Mouse (Mus musculus): ENCODE measurements around the gene Pabpc1l. TPM values are rescaled to one million over a fixed set of nuclear protein-coding genes. Genes with fewer than 3 reads are reported as not detected.
"Not testable (repeated sequence)": the region's sequence is repeated elsewhere in the genome, so short reads cannot be mapped to it uniquely, and the experiment has no call there.

Gene Pabpc1l
- total and polyA plus RNA-seq, 2 experiments = under 0.01 TPM; not detected in 1

GRCm38 (mm10) chr2:164059634-164060235, 34.5 kb downstream of the Pabpc1l start:
- Histone ChIP-seq H3K27ac (replicated peaks; ENCODE audit: insufficient read depth, low read depth, low read length) (no peak overlapping the region), H3K27me3 (ENCODE audit: control insufficient read depth, insufficient read depth, low read length) (no peaks in the 10 kb centered on the region), H3K79me2 (ENCODE audit: control insufficient read depth, insufficient read depth, low read length) (no peaks in the 10 kb centered on the region), H3K4me1 (ENCODE audit: control insufficient read depth, insufficient read depth, low read length) (no peaks in the 10 kb centered on the region), H3K4me3 (ENCODE audit: insufficient read depth, low read depth, low read length) (no peak overlapping the region), H3K9ac (ENCODE audit: low read depth, low read length) (no peak overlapping the region), H3K36me3 (ENCODE audit: control insufficient read depth, insufficient read depth, low read length) (peaks cover 46% of the 10 kb centered on the region)
- WGBS = 95% methylated on average over 8 of the region's 8 CpGs
- no peak for DNase-seq (ENCODE audit: extremely low read depth, low read depth, low spot score)
- TF ChIP-seq POLR2A (IDR thresholded peaks at IDR 0.05; ENCODE audit: extremely low read depth, insufficient read depth, low read length) (no peak), CTCF (IDR thresholded peaks at IDR 0.05; ENCODE audit: low read depth, low read length) (no peak)

DNA sequence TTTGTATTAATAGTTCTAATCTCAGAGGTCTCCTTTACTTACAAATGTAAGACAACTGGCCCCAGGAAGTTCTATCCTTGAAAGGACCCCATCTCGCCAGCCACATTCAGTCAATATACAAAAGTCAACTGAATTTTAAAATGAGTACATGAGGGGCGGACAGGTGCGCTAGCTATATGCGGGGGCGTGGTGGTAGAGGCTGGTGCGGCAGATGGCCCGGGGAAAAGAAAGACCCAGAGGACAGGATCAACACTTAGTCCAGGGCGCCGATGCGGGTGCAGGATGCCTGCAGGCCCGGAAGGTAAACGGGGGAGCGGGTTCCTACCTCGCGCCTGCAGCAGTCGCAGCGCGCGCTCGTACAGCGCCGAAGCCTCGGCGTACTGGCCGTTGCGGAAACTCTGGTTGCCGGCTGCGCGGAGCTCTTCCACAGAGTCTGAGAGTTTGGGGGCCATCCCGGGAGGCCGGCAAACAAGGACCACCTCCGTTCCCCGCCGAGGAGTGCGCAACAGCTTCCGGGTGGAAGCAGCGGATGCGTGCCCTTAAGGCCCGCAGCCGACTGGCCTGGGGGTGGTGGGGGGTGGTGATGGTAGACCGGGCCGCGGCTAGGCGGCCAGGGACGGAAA, 45.0 kb downstream of the Pabpc1l start, which contains the start of gene Stk4:
TSS of gene Stk4 (plus strand) at position 181 of the 623 bp plus-strand sequence.
- H3K27me3 ChIP-seq (ENCODE audit: control insufficient read depth, insufficient read depth, low read length) = no peaks in the 10 kb centered on the region
- no peak for DNase-seq (ENCODE audit: extremely low read depth, low read depth, low spot score)
- peak within 1 kb of the TSS; percentile 90 for H3K4me3 ChIP-seq (ENCODE audit: insufficient read depth, low read depth, low read length)
- peak within 1 kb of the TSS; percentile 74 for H3K9ac ChIP-seq (ENCODE audit: low read depth, low read length)
- peaks cover 14% of the 10 kb centered on the region; the same call in 1 of the 2 replicates for H3K79me2 ChIP-seq (ENCODE audit: control insufficient read depth, insufficient read depth, low read length)
- H3K27ac ChIP-seq (replicated peaks; ENCODE audit: insufficient read depth, low read depth, low read length) = peak within 1 kb of the TSS; percentile 40
- peaks cover 5% of the 10 kb centered on the region; the same call in 1 of the 2 replicates for H3K4me1 ChIP-seq (ENCODE audit: control insufficient read depth, insufficient read depth, low read length)
- TF ChIP-seq CTCF (IDR thresholded peaks at IDR 0.05; ENCODE audit: low read depth, low read length) = no peak
- TF ChIP-seq POLR2A (IDR thresholded peaks at IDR 0.05; ENCODE audit: extremely low read depth, insufficient read depth, low read length) = no peak
- peaks cover 2% of the 10 kb centered on the region; the same call in 1 of the 2 replicates for H3K36me3 ChIP-seq (ENCODE audit: control insufficient read depth, insufficient read depth, low read length)
- WGBS = under 1% methylated on average over 45 of the region's 45 CpGs

DNA sequence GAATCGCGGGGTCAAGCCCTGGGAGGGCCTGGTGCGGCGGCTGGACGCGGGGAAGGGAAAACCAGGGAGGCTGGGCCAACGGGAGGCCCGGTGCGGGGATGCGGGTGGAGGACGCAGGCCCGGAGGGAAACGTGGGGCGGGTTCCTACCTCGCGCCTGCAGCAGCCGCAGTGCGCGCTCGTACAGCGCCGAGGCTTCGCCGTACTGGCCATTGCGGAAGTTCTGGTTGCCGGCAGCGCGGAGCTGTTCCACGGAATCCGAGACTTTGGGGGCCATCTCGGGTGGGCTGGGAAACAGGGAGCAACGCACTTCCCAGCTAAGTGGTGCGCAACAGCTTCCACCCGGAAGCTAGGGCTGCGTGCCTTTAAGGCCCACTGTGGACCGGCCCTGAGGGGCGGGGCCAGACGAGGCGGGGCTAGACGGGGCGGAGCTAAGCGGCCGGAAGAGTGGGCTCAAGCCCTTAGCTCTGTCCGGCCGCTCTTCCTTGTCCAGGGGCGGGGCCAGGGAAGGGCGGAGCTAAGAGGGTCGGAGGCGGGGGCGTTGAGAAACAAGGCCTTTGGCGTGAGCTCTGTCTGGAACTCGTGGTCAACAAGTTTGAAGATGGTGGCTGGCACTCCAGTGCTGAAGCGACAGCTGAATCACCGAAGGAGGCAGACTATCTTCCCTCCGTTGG, 45.7 kb downstream of the Pabpc1l start, which contains the start of gene Tomm34:
TSS of gene Tomm34 (minus strand) at position 405 of the 672 bp plus-strand sequence.
- Histone ChIP-seq H3K27ac (replicated peaks; ENCODE audit: insufficient read depth, low read depth, low read length) (peak within 1 kb of the TSS; percentile 40), H3K4me1 (ENCODE audit: control insufficient read depth, insufficient read depth, low read length) (peaks cover 8% of the 10 kb centered on the region; the same call in 1 of the 2 replicates), H3K79me2 (ENCODE audit: control insufficient read depth, insufficient read depth, low read length) (peaks cover 17% of the 10 kb centered on the region; the same call in 1 of the 2 replicates), H3K36me3 (ENCODE audit: control insufficient read depth, insufficient read depth, low read length) (no peaks in the 10 kb centered on the region; the same call in 1 of the 2 replicates), H3K27me3 (ENCODE audit: control insufficient read depth, insufficient read depth, low read length) (no peaks in the 10 kb centered on the region), H3K9ac (ENCODE audit: low read depth, low read length) (peak within 1 kb of the TSS; percentile 74), H3K4me3 (ENCODE audit: insufficient read depth, low read depth, low read length) (peak within 1 kb of the TSS; percentile 90)
- peak; percentile 82 for DNase-seq (ENCODE audit: extremely low read depth, low read depth, low spot score)
- 2% methylated on average over 55 of the region's 55 CpGs for WGBS
- TF ChIP-seq CTCF (IDR thresholded peaks at IDR 0.05; ENCODE audit: low read depth, low read length) (no peak), POLR2A (IDR thresholded peaks at IDR 0.05; ENCODE audit: extremely low read depth, insufficient read depth, low read length) (peak; percentile 97)

DNA sequence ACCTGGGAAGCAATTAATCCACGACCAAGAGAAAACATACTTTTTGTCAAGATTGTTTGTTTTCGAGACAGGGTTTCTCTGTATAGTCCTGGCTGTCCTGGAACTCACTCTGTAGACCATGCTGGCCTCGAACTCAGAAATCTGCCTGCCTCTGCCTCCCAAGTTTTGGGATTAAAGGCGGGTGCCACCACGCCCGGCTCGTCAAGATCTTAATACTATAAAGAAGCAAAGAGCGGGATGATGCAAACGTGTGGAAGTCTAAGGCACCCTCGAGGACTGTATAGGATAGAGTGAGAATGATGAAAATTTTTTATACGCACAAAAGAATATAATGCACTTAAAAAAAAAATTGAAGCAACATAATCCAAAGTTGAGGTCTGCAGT, 46.2 kb downstream of the Pabpc1l start:
- H3K27me3 ChIP-seq (ENCODE audit: control insufficient read depth, insufficient read depth, low read length); H3K4me1 ChIP-seq (ENCODE audit: control insufficient read depth, insufficient read depth, low read length); DNase-seq (ENCODE audit: extremely low read depth, low read depth, low spot score); H3K9ac ChIP-seq (ENCODE audit: low read depth, low read length); H3K4me3 ChIP-seq (ENCODE audit: insufficient read depth, low read depth, low read length); H3K27ac ChIP-seq (replicated peaks; ENCODE audit: insufficient read depth, low read depth, low read length); H3K36me3 ChIP-seq (ENCODE audit: control insufficient read depth, insufficient read depth, low read length): not testable (repeated sequence)
- peaks cover 19% of the 10 kb centered on the region; the same call in 1 of the 2 replicates for H3K79me2 ChIP-seq (ENCODE audit: control insufficient read depth, insufficient read depth, low read length)
- 79% methylated on average over 11 of the region's 11 CpGs for WGBS

GRCm38 (mm10) chr2:164072109-164072508, 46.9 kb downstream of the Pabpc1l start:
- Histone ChIP-seq H3K36me3 (ENCODE audit: control insufficient read depth, insufficient read depth, low read length) (0 out of 2 replicates have a peak, but pooled peaks cover 2% of the 10 kb centered on the region), H3K27ac (replicated peaks; ENCODE audit: insufficient read depth, low read depth, low read length) (no peak overlapping the region), H3K27me3 (ENCODE audit: control insufficient read depth, insufficient read depth, low read length) (no peaks in the 10 kb centered on the region), H3K79me2 (ENCODE audit: control insufficient read depth, insufficient read depth, low read length) (peaks cover 24% of the 10 kb centered on the region; the same call in 1 of the 2 replicates), H3K4me3 (ENCODE audit: insufficient read depth, low read depth, low read length) (no peak overlapping the region), H3K9ac (ENCODE audit: low read depth, low read length) (no peak overlapping the region), H3K4me1 (ENCODE audit: control insufficient read depth, insufficient read depth, low read length) (peaks cover 8% of the 10 kb centered on the region; the same call in 1 of the 2 replicates)
- DNase-seq (ENCODE audit: extremely low read depth, low read depth, low spot score) = no peak
- WGBS = 95% methylated on average over 2 of the region's 2 CpGs
- no peak for TF ChIP-seq CTCF (IDR thresholded peaks at IDR 0.05; ENCODE audit: low read depth, low read length)
- no peak for TF ChIP-seq POLR2A (IDR thresholded peaks at IDR 0.05; ENCODE audit: extremely low read depth, insufficient read depth, low read length)
